In genomic region chr8:12880163-12880562, GRCm38 (mm10) we compare ENCODE assay signal across 1 mouse cellular context.
TF ChIP-seq lines count a peak whose summit lies in the region.

No protein-coding gene starts in this region.

TF ChIP-seq in MEL, 35 proteins besides CTCF, POLR2A, EP300 and RAD21 (continued from another document):
- TF ChIP-seq TCF12 (IDR thresholded peaks at IDR 0.05; ENCODE audit: low read depth, low read length) (no peak; the same call in 1 of the 2 replicates), JUND (IDR thresholded peaks at IDR 0.05; ENCODE audit: low read depth, low read length) (no peak), KAT2A (conservative IDR thresholded peaks at IDR 0.05; ENCODE audit: low read depth, low read length) (no peak), HCFC1 (IDR thresholded peaks at IDR 0.05; ENCODE audit: low read depth, low read length) (peak; percentile 80), TBP (IDR thresholded peaks at IDR 0.05; ENCODE audit: low read depth, low read length) (peak; percentile 49)
